Mouse (Mus musculus) testis, postnatal 14 days (tissue): ENCODE data around the gene Mrpl58.

ENCODE experiments used
- DNase-seq: peaks from one replicate; pipeline ENCODE4 v3.0.0; 2021; ENCODE audit warnings: low spot score

The Mrpl58 gene

GRCm38 (mm10) chr11:115403338-115404124, at the start of gene Mrpl58:
Gene Mrpl58 (plus strand): TSS chr11:115403752.
- peak; percentile 88 for DNase-seq

DNA sequence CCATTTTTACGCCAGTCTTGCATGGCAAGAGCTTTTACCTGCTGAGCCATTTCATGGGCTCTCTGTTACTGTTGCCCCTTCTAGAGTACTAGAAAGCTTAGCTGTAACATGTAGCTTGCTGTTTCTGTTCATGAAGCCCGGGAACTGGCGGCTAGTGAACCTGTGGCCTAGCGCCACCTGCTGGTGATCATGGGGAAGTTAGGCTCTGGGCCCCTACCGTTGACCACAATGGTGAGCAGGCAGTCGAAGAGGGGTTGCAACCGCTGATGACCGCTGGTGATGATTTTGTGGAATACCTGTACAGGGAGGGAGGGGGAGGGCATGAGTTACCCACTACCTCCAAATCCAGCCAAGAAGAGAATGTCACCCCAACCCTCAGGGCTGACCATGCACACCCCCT, 49.4 kb upstream of the Mrpl58 start:
- peak; percentile 64 for DNase-seq

- no peak for DNase-seq
Observed at GRCm38 (mm10) chr11:115358468-115358867, 45.1 kb upstream of the Mrpl58 start.

- no peak for DNase-seq
Observed at GRCm38 (mm10) chr11:115359293-115359692, 44.3 kb upstream of the Mrpl58 start.

GRCm38 (mm10) chr11:115359726-115360125, 43.8 kb upstream of the Mrpl58 start:
- no peak for DNase-seq

DNA sequence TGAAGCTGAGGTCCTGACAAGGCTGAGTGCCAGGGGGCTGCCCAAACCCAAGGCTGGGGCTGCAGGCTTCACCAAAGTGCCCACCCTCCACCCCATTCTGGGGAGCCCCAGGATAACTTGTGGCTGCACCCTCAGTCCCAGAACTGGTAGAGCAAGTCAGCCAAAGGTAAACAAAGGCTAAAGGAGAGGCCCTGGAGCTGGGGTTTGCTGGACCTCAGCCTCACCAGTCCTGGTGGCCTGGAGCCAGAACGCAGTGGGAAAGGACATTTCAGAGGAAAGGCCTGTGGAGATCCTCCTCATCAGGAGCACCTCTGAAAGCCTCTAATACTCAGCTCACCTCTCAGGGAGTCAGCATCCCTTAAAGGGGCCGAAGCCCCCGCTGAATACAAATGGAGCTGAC, 39.4 kb upstream of the Mrpl58 start:
- DNase-seq, result no peak

DNA sequence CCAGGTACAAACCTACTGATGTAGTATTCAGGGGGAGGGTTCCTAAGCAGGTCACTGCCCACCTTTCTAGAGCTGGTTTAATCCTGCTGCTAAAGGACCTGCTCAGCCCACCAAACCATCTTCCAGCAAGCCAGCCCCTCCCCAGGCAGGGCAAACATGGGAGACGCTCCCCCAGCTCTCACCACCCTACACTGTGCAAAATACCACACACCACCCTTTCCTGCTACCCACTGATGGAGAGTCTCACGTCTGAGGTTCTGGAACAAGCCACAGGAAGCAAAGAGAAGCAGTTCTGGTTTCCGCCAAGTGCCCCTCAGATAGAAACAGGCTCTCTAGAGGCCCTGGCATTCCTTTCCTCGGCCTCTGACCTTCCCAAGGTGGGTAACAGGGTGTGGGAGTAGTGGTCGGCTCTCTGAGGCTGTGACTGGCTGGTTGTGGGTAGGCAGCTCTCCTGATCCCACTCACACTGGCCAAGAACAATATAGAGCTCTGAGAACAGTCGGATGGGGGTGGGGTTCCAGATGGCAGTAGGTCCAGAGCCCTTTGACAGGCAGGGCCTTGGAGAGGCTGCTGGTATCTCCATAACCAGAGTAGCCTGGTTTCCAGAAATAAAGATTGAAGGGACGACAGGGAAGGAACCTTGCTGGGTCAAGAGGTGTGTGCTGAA, 37.4 kb upstream of the Mrpl58 start:
- no peak for DNase-seq

DNA sequence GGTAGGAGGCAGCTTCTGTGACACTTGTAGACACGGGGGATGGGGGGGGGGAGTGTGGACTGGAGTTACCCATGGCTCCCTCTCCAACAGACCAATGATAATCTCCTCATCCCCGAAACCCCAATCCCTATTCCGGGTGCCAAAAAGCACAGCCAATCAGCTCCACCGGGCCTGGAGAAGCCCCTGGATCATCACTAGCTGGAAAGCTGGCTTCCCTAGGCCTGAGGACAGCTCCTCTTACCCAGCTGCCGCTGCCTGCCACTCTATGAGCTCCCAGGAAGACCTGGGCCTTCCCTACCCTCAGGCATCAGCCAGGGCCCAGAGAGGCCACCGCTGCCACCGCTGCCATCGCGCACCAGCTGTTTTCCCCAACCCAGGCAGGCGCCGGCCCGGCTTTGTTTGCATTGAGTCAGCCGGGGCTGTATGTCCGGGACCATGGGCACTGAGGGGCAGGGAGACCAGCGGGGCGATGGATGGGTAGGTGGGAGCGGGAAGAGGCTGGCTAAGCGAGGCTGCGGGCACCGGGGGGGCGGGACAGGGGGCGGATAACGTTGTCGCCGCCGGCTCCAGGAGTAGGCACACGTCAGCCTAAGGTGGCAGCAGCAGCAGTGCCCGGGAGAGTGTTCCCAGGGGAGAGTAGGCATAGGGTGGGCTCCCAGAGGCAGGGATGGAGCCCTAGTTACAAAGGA, 36.7 kb upstream of the Mrpl58 start:
- DNase-seq, result no peak

DNA sequence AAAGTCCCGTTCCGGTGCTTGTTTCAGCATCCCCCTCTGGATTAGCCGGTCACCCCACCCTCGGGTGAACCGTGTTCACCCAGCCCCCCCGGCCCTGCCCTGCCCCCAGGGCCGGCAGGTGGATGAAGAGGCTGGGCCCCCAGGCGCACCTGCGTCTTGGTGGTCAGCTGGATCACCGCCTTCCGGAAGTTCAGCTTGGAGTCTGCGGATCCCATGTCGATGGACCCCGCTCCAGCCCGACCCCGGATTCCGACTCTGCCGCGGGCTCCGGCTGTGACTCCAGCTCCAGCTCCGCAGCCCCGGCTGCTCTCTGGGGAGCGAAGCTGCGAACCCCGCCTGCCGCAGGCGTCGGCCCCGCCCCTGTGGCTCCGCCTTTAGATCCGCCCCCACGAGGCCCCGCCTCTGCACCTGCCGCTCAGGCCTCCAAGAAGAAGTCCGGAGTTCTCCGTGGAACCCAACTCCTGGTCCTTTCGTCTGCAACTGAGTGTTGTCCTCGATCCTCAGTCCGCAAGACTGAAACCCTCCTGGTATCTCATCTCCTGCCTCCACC, 36.1 kb upstream of the Mrpl58 start, which contains the start of gene Hid1:
Gene Hid1 (minus strand): TSS at position 362 of the 550 bp plus-strand sequence.
- peak; percentile 77 for DNase-seq

GRCm38 (mm10) chr11:115370368-115370767, 33.2 kb upstream of the Mrpl58 start:
- no peak for DNase-seq

- no peak for DNase-seq
Observed at GRCm38 (mm10) chr11:115371354-115371753, 32.2 kb upstream of the Mrpl58 start.

DNA sequence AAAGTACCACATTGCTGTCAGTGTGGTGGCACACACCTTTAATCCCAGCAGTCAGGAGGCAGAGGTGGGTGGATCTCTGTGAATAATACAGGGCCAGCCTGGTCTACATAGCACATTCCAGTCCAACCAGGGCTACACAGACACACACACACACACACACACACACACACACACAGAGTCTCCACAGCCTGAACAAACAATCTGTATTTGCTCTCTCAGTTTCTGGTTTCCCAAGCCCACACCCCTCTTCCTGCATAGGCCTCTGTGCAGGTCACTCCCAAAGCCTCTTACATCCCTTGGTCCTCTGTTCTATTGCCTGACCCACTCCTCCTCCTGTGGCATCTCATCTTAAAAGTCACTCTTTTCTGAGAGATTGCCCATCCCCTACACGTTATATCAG, 31.5 kb upstream of the Mrpl58 start:
- DNase-seq, result no peak

DNA sequence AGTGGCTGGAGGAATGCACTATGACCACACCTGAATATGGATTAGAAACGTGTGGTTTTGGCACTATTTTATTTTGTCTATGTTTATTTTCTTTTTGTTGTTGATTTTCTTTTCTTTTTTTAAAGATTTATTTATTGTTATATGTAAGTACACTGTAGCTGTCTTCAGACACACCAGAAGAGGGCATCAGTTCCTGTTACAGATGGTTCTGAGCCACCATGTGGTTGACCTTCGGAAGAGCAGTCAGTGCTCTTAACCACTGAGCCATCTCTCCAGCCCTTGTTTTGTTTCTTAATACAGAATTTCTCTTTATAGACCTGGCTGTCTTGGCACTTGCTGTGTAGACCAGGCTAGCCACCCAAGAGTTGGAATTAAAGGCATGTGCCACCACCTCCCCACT, 30.8 kb upstream of the Mrpl58 start:
- DNase-seq, result no peak

- DNase-seq, result no peak
Observed at GRCm38 (mm10) chr11:115373805-115374694, 29.5 kb upstream of the Mrpl58 start.

- DNase-seq, result no peak
Observed at GRCm38 (mm10) chr11:115374695-115375425, 28.7 kb upstream of the Mrpl58 start.

- no peak for DNase-seq
Observed at GRCm38 (mm10) chr11:115376722-115377121, 26.8 kb upstream of the Mrpl58 start.

DNA sequence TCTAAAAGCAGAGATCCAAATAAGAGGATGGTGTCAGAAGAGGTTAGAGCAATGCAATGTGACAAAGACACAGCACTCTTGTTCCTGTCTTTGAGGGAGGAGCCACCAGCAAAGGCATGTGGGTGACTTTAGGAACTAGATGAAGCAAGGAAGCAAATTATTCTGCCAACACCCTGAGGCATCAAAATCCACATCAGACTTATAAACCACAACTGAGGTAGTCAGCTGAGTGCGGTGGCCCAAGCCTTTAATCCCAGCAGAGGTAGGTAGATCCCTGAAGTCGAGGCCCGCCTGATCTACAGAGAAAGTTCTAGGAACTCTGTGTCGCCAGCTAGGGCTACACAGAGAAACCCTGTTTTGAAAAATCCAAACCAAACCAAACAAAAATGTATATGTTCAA, 26.3 kb upstream of the Mrpl58 start:
- no peak for DNase-seq

DNA sequence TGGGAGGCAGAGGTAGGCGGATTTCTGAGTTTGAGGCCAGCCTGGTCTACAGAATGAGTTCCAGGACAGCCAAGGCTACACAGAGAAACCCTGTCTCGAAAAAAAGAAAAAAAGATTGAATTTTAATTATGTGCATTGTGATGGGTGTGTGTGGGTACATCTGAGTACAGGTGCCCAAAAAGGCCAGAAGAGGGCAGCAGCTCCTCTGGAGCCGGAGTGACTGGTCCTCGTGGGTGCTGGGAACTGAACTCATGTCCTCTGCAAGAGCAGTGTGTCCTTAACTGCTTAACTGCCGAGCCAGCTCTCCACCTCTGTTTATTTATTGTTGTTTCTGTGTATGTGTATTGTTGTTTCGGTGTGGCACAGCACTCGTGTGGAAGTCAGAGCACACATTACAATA, 25.7 kb upstream of the Mrpl58 start:
- DNase-seq, result no peak

GRCm38 (mm10) chr11:115381276-115381675, 22.3 kb upstream of the Mrpl58 start:
- DNase-seq, result no peak

DNA sequence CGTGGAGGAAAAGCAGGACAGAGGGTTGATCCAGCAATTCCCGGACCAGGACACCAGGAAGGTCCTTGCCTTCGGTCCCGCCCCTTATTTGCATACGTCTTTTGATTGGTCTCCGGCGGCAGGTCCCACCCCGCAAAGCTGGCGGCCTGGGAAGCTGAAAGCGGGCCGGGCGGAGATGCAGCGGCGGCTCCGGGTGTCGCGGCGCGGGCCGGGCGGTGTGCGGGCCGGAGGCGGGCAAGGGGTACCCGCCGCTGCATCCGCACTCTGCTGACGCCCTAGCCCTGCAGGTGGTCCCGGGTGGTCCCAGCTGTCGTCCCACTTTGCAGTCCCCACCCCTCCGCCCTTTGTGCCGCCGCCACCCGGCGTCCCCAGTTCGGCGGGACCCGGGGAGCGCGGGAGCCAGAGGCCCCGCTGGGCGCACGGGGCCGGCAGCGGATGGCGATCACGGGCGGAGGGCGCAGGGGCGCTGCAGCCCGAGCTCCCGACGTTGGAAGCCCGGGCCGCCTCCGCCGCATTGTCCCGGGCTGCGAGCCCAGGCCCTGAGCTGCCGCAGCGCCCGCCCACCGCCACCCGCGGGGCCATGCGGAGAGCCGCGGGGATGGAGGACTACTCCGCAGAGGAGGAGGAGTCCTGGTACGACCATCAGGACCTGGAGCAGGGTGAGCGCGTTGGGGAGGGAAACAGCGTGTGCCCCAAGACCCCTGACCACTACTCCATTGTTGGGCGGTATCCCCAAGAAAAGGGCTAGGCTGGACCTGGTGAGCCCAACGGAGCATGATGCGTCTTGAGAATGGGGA, 21.6 kb upstream of the Mrpl58 start, which contains the start of gene Cdr2l:
Gene Cdr2l (plus strand): TSS at position 174 of the 797 bp plus-strand sequence.
- DNase-seq, result peak; percentile 90
